Mouse (Mus musculus) MEL (cell line): Measurements from ENCODE around the gene Dhdh.
A peak's percentile ranks its signal among the peaks of the same experiment; 100 is the strongest.

Experiments
- CTCF ChIP-seq, 3 experiments: IDR thresholded peaks in 2 of 3; conservative IDR thresholded peaks in 1 of 3; 2 replicates each; pipeline ENCODE4 v1.5.1; 2011 to 2012; ENCODE audit warnings: low read length in 3 of 3, low read depth in 2 of 3, mild to moderate bottlenecking in 2 of 3, improper control_type of control experiment in 1 of 3, inconsistent platforms in 1 of 3, mixed read lengths in 1 of 3, moderate library complexity in 1 of 3; ENCODE audit not compliant: control insufficient read depth in 1 of 3, insufficient read depth in 1 of 3, poor library complexity in 1 of 3, severe bottlenecking in 1 of 3
- GATA1 ChIP-seq: IDR thresholded peaks from 2 replicates; pipeline ENCODE4 v1.6.1; 2011; ENCODE audit warnings: low read depth, low read length, improper control_type of control experiment
- HCFC1 ChIP-seq: IDR thresholded peaks from 2 replicates; pipeline ENCODE4 v1.6.1; 2012; ENCODE audit warnings: low read depth, mild to moderate bottlenecking, inconsistent platforms, low read length, improper control_type of control experiment, moderate library complexity
- MYC ChIP-seq: IDR thresholded peaks from 2 replicates; pipeline ENCODE4 v1.6.1; 2011; ENCODE audit warnings: low read depth, mild to moderate bottlenecking, low read length, improper control_type of control experiment, moderate library complexity

GRCm38 (mm10) chr7:45451344-45451982 is 37.1 kb downstream of the Dhdh start:
- TF ChIP-seq MYC: no peak
- TF ChIP-seq HCFC1: no peak
- peak; percentile 90 to 92 (median 91) for TF ChIP-seq CTCF (IDR thresholded peaks at IDR 0.05 in 2 of 3, conservative IDR thresholded peaks at IDR 0.05 in 1 of 3; ENCODE audit: control insufficient read depth in 1 of 3, insufficient read depth in 1 of 3, low read depth in 2 of 3, low read length in 3 of 3, poor library complexity in 1 of 3, severe bottlenecking in 1 of 3)
- TF ChIP-seq GATA1: no peak
